Mouse (Mus musculus): Measurements from ENCODE around the gene Ranbp2. TPM values are rescaled to one million over a fixed set of nuclear protein-coding genes. Genes with fewer than 3 reads are reported as not detected.

Ranbp2 gene
- polyA plus RNA-seq, 1 experiment from 2014 or later = 16.4 TPM

- H3K27ac ChIP-seq = no peak overlapping the region
- H3K9ac ChIP-seq (ENCODE audit: low read depth, low read length) = no peak overlapping the region
- peaks cover 58% of the 10 kb centered on the region for H3K36me3 ChIP-seq (ENCODE audit: insufficient read depth, low read length)
- TF ChIP-seq CTCF (IDR thresholded peaks at IDR 0.05; ENCODE audit: low read depth) = no peak
- H3K4me1 ChIP-seq (replicated peaks; ENCODE audit: insufficient read depth, low read length) = no peaks in the 10 kb centered on the region
- no peak overlapping the region for H3K4me2 ChIP-seq (ENCODE audit: low read length)
- WGBS = 95% methylated on average over 4 of the region's 4 CpGs
- H3K4me3 ChIP-seq (replicated peaks; ENCODE audit: low read depth, low read length) = no peak overlapping the region
- no peaks in the 10 kb centered on the region for H3K9me3 ChIP-seq (replicated peaks; ENCODE audit: low read length)
- DNase-seq (ENCODE audit: low spot score) (no peak), ATAC-seq (replicated peaks; ENCODE audit: low FRiP score, low read depth) (no peak)
- H3K27me3 ChIP-seq (ENCODE audit: insufficient read depth, low read length) = no peaks in the 10 kb centered on the region
These were observed 33.3 kb downstream of the Ranbp2 start for GRCm38 (mm10) chr10:58479954-58480490.

GRCm38 (mm10) chr10:58491031-58491430 lies 44.3 kb downstream of the Ranbp2 start:
- Histone ChIP-seq H3K9ac (ENCODE audit: low read depth, low read length) (no peak overlapping the region), H3K27me3 (ENCODE audit: insufficient read depth, low read length) (no peaks in the 10 kb centered on the region), H3K27ac (no peak overlapping the region), H3K4me1 (replicated peaks; ENCODE audit: insufficient read depth, low read length) (no peaks in the 10 kb centered on the region), H3K4me3 (replicated peaks; ENCODE audit: low read depth, low read length) (no peak overlapping the region), H3K4me2 (ENCODE audit: low read length) (no peak overlapping the region), H3K9me3 (replicated peaks; ENCODE audit: low read length) (no peaks in the 10 kb centered on the region), H3K36me3 (ENCODE audit: insufficient read depth, low read length) (peaks cover 26% of the 10 kb centered on the region; the same call in 1 of the 2 replicates)
- DNase-seq (ENCODE audit: low spot score) = no peak
- ATAC-seq (replicated peaks; ENCODE audit: low FRiP score, low read depth) = no peak
- TF ChIP-seq CTCF (IDR thresholded peaks at IDR 0.05; ENCODE audit: low read depth) = no peak
- 91% methylated on average over 5 of the region's 5 CpGs for WGBS

- peak; percentile 48 for TF ChIP-seq CTCF (IDR thresholded peaks at IDR 0.05; ENCODE audit: low read depth)
- H3K27me3 ChIP-seq (ENCODE audit: insufficient read depth, low read length) = no peaks in the 10 kb centered on the region
- no peak overlapping the region for H3K27ac ChIP-seq
- H3K4me3 ChIP-seq (replicated peaks; ENCODE audit: low read depth, low read length) = no peak overlapping the region
- 85% methylated on average over 2 of the region's 2 CpGs for WGBS
- no peaks in the 10 kb centered on the region for H3K9me3 ChIP-seq (replicated peaks; ENCODE audit: low read length)
- no peak overlapping the region for H3K9ac ChIP-seq (ENCODE audit: low read depth, low read length)
- DNase-seq (ENCODE audit: low spot score) (no peak), ATAC-seq (replicated peaks; ENCODE audit: low FRiP score, low read depth) (no peak)
- peaks cover 26% of the 10 kb centered on the region; the same call in 1 of the 2 replicates for H3K36me3 ChIP-seq (ENCODE audit: insufficient read depth, low read length)
- no peak overlapping the region for H3K4me2 ChIP-seq (ENCODE audit: low read length)
- H3K4me1 ChIP-seq (replicated peaks; ENCODE audit: insufficient read depth, low read length) = no peaks in the 10 kb centered on the region
These were observed 48.9 kb downstream of the Ranbp2 start for GRCm38 (mm10) chr10:58495637-58496036.

DNA sequence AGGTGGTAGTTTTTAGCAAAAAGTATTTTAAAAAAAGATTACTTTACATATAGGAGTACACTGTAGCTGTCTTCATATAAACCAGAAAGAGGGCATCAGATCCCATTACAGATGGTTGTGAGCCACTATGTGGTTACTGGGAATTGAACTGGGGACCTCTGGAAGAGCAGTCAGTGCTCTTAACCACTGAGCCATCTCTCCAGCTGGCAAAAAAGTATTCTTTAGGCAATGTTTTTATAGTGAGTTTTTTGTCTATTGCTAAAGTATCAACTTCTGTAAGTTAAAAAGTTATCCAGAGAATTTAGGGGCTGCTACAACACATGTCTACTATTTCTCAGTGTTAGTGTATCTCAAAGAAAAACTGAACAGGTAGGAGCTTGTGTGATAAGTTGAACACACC lies 50.0 kb downstream of the Ranbp2 start:
- Histone ChIP-seq H3K36me3 (ENCODE audit: insufficient read depth, low read length) (peaks cover 16% of the 10 kb centered on the region; the same call in 1 of the 2 replicates), H3K4me2 (ENCODE audit: low read length) (no peak overlapping the region; the same call in 1 of the 2 replicates), H3K9me3 (replicated peaks; ENCODE audit: low read length) (no peaks in the 10 kb centered on the region), H3K27me3 (ENCODE audit: insufficient read depth, low read length) (no peaks in the 10 kb centered on the region), H3K27ac (no peak overlapping the region), H3K4me3 (replicated peaks; ENCODE audit: low read depth, low read length) (no peak overlapping the region; the same call in 1 of the 2 replicates), H3K4me1 (replicated peaks; ENCODE audit: insufficient read depth, low read length) (no peaks in the 10 kb centered on the region), H3K9ac (ENCODE audit: low read depth, low read length) (no peak overlapping the region)
- ATAC-seq (replicated peaks; ENCODE audit: low FRiP score, low read depth) (no peak), DNase-seq (ENCODE audit: low spot score) (no peak)
- no peak for TF ChIP-seq CTCF (IDR thresholded peaks at IDR 0.05; ENCODE audit: low read depth)

DNA sequence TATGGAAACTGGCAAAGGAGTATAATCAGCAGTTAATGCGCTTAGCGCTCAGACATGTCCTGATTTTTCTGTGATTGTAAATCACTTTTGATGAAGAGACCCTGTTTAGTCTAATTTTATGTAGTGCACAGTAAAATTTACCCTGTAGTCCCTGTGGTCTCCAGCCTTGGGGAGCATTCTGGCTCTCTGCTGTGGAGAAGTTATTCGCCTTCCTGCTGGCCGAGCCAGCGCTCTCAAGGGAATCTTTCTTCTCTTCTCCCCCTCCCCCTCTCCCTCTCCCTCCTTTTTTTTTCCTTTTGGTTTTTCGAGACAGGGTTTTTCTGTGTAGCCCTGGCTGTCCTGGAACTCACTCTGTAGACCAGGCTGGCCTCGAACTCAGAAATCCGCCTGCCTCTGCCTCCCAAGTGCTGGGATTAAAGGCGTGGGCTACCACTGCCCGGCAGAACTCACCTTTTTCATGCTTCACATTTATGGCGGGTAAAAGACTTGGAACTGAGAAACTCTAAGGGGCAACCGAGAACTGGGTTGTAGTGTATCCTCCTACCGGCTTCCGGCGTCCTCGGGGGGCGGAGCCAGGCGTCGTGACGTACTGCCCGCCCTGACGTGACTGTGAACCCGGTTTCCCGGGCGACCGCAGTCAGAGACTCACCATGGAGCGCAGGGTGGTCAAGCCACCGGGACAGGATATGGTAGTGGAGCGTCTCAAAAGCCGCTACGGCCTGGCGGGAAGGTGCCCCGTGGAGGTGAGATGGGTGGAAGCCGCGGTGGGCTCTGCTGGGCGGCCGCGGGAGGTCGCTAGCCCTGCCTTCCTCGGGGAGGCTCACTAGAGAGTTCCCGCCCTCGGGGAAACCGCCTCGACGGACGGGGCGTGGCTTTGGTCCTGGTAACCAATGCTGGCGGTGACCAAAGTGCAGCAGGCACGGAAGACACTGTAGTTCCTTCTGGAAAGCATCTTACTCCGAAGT lies 50.9 kb downstream of the Ranbp2 start, which contains the start of gene Ccdc138:
TSS of gene Ccdc138 (plus strand) at position 629 of the 965 bp plus-strand sequence.
- peak; percentile 99 for ATAC-seq (replicated peaks; ENCODE audit: low FRiP score, low read depth)
- Histone ChIP-seq H3K4me1 (replicated peaks; ENCODE audit: insufficient read depth, low read length) (no peaks in the 10 kb centered on the region), H3K27me3 (ENCODE audit: insufficient read depth, low read length) (no peaks in the 10 kb centered on the region), H3K9ac (ENCODE audit: low read depth, low read length) (peak within 1 kb of the TSS; percentile 71), H3K27ac (peak within 1 kb of the TSS; percentile 92), H3K36me3 (ENCODE audit: insufficient read depth, low read length) (0 out of 2 replicates have a peak, but pooled peaks cover 10% of the 10 kb centered on the region), H3K4me2 (ENCODE audit: low read length) (peak within 1 kb of the TSS; percentile 57), H3K9me3 (replicated peaks; ENCODE audit: low read length) (no peaks in the 10 kb centered on the region), H3K4me3 (replicated peaks; ENCODE audit: low read depth, low read length) (peak within 1 kb of the TSS; percentile 74)
- WGBS = 2% methylated on average over 50 of the region's 50 CpGs
- TF ChIP-seq CTCF (IDR thresholded peaks at IDR 0.05; ENCODE audit: low read depth) = peak; percentile 60
- peak; percentile 94 for DNase-seq (ENCODE audit: low spot score)

GRCm38 (mm10) chr10:58498516-58498915 lies 51.8 kb downstream of the Ranbp2 start:
- 54% methylated on average over 2 of the region's 2 CpGs for WGBS
- TF ChIP-seq CTCF (IDR thresholded peaks at IDR 0.05; ENCODE audit: low read depth) = no peak
- H3K9me3 ChIP-seq (replicated peaks; ENCODE audit: low read length) = no peaks in the 10 kb centered on the region
- no peaks in the 10 kb centered on the region for H3K27me3 ChIP-seq (ENCODE audit: insufficient read depth, low read length)
- no peaks in the 10 kb centered on the region for H3K4me1 ChIP-seq (replicated peaks; ENCODE audit: insufficient read depth, low read length)
- H3K4me2 ChIP-seq (ENCODE audit: low read length) = peak overlapping the region; percentile 57
- peak overlapping the region; percentile 92; the same call in 1 of the 2 replicates for H3K27ac ChIP-seq
- DNase-seq (ENCODE audit: low spot score) (no peak), ATAC-seq (replicated peaks; ENCODE audit: low FRiP score, low read depth) (no peak)
- peak overlapping the region; percentile 71; the same call in 1 of the 2 replicates for H3K9ac ChIP-seq (ENCODE audit: low read depth, low read length)
- H3K4me3 ChIP-seq (replicated peaks; ENCODE audit: low read depth, low read length) = peak overlapping the region; percentile 74
- 0 out of 2 replicates have a peak, but pooled peaks cover 2% of the 10 kb centered on the region for H3K36me3 ChIP-seq (ENCODE audit: insufficient read depth, low read length)

Measured in kidney, postnatal 0 days (tissue).